Mouse (Mus musculus): Measurements from ENCODE around the gene Ralbp1.

Gene Ralbp1

DNA sequence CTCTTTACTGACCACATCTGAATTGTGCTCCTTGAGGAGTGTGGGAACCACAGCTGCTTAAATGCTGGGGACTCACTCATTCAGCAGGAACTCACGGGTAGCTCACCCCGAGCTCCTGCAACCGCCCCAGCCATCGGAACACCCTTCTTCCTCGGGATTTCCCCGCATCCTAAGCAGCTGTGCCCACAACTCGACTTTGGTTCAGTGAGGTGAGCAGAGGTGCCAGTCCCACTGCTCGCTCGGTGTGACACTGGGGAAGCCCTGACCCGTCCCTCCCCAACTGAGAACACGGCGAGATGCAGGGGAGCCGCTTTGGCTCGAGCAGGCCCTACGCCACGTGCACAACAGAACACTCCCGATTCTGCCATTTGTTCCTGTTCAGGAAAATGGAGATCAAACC, 35.1 kb downstream of the Ralbp1 start:
- DNase-seq (ENCODE audit: low spot score): no peak

DNA sequence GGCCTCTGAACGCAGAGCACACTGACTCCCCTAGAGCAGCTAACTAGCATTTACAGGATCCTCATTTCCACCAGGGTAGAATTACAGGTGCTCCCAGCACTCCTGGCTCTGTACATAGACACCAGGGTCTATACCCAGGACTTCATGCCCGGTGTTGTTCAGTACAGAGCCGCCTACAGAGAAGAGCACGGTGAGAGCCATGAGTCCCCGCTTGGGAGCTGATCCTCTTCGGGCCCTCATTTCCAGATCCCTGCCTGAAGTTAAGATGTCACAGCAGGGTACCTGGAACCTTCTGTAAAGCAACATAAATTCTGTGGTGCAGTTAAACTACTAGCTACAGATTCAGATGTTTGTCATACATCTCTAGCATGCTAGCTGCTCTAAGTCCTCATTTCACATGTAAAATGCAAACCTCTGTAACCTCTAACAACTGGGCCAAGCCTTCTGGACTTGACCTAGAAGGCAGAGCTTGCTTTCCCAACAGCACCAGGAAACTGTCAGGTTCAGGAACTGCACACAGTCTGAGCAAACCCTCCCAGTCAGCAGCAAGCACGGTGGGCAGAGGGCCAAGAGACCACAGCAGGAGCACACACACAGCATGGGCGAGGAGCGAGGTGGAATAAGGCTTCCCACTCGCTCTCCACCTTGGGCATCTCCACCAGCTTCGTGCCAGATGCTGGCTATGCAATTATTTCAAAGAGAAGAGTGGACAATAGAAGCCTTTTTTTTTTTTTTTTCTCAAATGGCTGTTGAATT, 37.7 kb downstream of the Ralbp1 start:
- DNase-seq (ENCODE audit: low spot score): no peak

DNA sequence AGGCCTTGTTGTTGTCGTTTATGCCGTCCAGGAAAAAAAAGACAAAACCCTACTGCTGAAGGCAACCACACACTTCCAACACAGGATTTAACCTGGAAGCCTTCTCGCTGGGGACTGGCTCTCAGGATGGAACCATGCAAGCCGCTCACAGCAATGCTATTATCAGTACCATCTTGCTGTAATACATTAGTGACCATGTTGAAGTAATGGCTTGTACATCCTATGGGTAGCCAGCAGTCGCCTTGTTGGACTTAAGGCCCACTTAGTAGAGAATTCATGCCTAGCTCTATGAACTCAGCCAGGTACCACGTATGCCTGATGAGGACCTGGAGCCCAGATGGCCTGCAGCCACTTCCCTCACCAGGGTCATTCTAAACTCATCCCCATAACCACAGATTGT, 40.2 kb downstream of the Ralbp1 start:
- no peak for DNase-seq (ENCODE audit: low spot score)

DNA sequence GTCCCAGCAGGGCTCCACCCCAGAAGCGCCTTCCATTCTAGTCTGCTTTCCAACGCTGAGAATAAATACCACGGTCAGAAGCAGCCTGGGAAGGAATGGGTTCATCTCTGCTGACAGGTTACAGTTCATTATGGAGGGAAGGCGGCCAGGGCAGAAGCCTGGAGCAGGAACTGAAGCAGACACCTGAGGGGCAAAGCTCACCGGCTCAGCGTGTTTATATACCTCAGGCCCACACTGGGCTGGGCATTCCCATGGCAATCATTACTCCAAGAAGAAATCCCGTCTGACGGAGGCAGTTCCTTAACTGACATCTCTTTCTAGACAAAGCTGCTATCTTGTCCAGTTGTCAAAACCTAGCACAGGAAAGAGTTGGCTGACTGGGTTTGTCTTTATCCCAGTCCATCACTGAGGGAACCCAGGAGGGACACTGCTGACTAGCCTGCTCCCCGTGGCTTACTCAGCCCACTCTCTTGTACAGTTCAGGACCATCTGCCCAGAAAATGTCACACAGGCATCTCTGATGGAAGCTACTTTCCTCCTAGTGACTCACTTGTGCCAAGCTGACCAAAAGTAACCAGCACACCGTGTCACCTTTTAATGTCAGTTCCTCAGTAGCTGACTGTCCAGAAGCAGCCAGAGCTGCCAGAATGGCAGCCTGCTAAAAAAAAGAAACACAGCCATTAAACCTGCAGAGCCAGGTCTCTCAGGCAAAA, 42.8 kb downstream of the Ralbp1 start:
- DNase-seq (ENCODE audit: low spot score): no peak

DNA sequence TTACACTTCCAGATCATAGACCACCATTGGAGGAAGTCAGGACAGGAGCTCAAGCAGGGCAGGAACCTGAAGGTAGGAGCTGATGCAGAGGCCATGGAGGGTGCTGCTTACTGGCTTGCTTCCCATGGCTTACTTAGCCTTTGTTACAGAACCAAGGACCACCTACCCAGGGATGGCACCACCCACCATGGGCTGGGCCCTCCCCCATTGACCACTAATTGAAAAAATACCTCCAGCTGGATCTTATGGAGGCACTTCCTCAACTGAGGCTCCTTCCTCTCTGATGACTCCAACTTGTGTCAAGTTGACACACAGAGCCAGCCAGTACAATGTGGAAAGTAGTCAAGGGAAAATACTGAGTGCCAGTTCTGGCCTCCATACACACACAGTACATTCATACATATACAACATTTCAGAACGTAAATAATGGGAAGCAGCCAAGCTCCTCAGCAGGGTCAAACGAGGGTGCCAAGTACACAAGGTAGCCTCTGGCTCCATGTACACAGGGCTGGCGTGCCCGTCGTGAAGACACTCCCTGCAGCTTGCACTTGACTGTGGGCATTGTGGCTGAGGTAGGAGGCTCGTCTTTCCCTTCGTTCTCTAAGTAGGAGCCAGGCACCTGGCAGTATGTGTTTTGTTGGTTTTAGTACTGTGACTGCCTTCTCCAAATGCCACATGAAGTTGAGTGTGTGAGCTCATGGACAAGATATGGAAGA, 45.9 kb downstream of the Ralbp1 start:
- no peak for DNase-seq (ENCODE audit: low spot score)

DNA sequence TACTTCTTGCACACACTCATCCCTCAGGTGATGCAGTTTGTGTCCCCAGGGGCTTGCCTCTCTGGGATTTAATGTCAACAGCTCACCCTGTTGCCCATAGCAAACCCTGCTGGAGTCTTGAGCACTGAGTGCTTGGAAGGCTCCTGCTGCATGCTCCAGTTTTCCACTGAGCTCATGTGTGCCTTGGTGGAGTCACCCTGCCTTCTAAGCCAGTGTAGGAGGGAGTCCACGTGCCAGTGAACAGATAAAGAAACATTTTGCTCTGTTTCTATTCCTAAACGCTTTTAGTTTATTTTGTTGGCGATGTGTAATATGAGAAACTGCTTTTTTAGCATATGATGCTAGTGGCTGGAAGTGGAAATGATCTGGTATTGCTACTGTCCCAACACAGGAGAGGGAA, 48.9 kb downstream of the Ralbp1 start:
- DNase-seq (ENCODE audit: low spot score): no peak

DNA sequence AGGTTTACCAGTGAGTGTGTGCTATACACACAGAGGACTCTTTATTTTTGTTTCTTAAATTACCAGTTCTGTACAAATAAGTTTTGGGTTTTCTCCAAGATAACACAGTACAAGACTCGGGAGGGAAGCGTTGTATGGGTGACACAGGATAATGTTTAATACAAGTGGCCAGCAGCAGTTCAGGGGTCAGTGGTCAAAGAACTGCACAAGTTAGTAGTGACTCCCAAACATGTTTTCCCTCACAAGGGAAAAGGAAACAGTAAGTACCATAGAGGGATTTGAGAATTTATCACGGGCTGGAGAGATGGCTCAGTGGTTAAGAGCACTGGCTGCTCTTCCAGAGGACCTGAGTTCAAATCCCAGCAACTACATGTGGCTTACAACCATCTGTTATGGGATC, 51.7 kb downstream of the Ralbp1 start:
- DNase-seq (ENCODE audit: low spot score): no peak

DNA sequence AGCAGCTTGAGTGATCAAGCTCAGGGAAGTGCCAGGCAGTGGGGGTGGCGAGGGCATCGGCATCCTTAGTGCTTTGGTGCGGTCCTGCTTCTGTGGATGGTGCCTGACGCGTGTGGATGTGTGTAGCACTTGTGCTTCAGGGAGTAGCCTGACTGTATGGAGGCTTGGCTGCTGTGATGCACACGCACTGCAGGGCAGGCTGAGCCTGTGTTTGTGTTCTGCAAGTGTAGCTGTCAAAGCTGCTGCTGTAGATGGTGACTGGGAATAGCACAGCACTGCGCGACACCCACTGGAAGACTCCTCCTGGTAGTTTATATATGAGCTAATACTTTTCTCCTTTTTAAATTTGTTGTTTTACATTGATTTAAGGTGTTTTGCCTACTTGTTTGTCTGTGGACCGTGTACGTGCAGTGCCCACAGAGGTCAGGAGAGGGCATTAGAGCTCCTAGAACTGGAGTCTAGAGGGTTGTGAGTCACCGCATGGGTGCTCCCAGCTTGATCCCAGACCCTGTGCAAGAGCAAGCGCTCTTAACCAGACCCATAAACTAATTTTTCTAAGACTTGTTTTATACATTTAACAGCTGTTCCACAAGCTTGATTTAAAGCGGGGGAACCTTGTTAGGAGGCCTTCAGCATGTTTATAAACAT, 55.3 kb downstream of the Ralbp1 start:
- DNase-seq (ENCODE audit: low spot score): no peak

DNA sequence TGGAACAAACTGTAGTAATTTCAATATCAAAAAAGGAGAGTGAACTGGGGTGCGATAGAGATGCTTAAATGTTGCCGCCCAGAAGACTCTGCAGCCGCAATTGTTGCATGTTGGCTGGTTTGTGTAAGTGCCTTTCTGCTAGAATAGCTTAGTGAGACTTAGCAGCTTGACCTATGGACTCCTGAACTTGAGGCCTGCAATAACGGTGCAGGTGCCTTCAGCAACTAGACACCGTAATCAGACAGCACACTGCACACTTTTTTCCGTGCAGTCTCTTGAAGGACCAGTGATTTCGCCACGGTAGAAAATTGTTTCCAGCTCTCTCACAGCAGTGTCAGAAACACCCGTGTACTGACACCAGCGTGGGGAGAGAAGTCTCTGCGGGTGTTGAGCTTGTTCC, 56.6 kb downstream of the Ralbp1 start:
- no peak for DNase-seq (ENCODE audit: low spot score)

DNA sequence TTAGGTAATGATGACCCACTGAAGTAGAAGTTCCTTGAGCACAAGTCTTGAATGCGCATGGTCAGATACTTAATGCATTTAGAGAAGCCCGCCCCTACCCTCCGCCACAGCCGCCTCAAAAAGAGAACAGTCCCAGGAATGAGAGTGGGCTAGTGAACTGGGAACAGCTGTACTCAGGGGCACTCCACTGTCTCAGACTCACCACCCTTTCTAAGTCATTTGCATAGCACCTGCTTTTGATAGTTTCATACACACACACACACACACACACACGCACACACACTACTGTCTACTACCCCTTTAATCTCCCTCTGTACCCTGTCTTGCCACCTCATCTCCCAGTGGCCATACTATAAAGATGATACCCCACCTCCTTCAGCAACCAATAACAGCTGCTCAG, 57.7 kb downstream of the Ralbp1 start:
- DNase-seq (ENCODE audit: low spot score): no peak

DNA sequence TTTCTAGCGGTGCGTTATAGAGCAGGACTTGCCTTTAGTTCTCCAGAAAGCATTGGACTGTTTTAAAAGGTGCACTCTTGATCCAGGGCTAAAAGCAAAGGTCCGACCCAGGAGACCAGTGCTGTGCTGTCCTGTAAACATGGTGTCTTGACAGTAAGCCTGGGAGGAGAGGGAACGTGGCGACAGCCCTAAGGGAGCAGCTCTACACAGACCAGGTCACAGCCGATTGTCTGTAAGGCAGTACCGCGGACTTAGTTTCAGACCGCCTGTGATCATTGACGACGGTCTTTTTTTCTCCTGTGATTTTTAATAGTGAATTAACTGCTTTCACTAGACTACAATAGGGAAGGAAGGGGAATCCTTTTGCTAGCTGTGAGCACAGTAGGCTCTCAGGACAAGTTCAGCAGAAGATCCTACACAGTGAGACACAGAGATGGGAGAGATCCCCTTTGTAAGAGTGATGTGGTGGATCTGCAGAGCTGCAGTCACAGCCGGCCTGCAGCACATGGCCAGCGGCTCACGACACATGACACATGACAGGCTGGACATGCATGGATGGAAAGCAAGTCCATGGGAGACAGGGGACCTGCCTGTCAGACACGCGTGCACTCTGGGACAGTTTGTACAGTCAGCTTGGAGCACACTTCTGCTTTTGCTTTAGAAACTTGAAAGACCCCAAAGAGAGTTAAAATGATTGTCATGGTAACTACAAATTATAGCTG, 58.3 kb downstream of the Ralbp1 start:
- DNase-seq (ENCODE audit: low spot score): no peak

DNA sequence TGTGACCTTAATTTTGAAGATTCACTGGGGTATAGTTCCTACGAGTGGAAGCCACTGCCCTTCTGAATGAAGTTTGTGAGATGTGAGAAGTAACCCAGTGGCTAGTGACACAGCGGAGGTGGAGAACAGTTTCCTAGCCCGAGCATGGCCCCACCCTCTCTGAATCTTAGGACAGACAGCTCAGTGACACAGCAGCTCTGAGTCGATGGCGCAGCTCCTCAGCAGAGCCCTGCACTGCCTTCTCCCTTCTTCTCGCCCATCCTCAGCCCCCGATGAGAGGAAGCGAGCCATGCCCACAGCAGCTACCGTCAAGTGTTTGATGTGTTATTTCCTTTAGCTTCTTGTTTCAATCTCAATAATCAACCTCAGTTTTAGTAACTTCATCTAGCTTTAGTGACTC, 59.3 kb downstream of the Ralbp1 start:
- no peak for DNase-seq (ENCODE audit: low spot score)

DNA sequence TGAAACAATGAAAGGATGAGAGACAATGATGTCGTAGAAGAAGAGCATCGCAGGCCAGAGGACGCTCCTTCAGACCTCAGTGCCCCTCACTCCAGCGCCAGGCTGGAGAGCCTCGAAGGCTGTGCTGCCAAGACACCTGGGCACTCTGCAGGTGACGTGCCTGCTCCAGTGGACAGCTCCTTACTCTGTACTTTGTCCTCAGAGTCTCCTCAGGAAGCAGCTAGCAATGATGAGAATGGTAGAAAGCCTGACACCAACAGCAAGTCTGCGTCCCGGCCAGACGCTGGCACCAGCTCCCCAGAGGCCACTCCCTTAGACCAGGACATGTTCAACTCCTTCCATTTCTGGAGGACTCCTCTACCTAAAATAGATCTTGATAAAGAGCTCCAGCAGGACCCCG, 61.4 kb downstream of the Ralbp1 start:
- no peak for DNase-seq (ENCODE audit: low spot score)

DNA sequence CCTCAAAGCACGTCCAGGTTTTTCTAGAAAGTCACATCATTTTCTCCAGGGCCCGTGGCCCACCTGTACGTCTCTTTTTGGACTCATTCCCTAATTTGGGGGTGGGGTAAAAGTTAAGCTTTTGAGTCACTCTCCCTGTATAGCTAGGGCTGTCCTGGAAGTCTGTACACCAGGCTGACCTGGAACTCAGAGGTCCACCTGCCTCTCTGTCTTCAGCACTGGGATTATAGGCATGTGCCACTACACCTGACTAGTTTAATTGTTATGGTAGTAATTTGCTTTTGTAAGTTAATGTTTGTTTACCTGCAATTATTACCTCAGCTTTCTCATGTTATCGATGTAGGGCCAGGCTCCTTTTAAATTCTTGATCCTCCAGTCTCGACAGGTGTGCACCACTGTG, 63.2 kb downstream of the Ralbp1 start:
- no peak for DNase-seq (ENCODE audit: low spot score)

DNA sequence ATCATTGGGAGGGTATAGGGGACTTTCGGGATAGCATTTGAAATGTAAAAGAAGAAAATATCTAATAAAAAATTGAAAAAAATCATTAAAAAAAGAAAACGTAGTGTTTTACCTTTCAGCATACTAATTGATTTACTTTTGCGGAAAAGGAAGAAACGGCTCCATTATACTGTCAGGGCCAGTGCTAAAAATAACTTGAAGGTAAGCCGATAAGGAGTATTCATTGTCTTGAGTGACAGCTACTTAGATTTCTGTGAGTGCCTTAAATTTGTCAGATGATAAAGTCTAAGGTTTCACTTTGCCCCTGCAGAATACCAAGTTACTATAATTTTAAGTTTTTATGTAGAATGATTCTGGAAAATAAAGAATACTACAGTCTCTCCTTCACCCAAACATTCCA, 65.4 kb downstream of the Ralbp1 start:
- no peak for DNase-seq (ENCODE audit: low spot score)

DNA sequence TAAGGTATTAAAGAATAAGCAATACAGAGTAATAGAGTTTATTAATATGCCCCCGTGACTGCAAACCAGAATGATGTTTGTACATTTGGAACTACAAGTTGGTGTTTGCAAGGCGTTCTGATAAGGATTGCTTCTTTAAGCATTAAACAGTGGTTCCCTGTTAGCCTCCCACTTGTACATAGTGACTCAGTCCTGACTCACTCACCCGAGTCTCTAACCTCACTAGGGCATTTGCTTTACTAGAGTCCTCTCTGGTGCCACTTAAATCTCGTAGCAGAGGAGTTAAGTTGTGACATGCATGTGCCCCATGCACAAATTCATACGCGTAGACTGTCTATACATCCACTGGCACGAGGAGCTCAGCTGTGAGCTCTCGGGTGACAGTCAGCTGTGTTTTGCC, 71.8 kb downstream of the Ralbp1 start:
- DNase-seq (ENCODE audit: low spot score): no peak

DNA sequence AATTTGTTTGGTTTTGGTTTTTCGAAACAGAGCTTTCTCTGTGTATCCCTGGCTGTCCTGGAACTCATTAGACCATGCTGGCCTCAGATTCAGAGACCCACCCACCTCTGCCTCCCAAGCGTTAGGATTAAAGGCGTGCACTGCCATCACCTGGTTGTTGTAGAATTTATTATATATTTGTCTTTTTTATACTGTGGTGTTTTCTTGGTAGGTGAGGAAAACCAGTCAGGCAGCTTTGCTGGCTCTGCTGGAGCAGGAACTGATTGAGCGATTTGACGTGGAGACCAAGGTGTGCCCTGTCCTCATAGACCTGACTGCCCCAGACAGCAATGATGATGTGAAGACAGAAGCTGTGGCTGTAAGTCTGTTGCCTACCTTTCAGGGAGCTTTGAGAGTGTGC, 74.6 kb downstream of the Ralbp1 start:
- DNase-seq (ENCODE audit: low spot score): no peak

DNA sequence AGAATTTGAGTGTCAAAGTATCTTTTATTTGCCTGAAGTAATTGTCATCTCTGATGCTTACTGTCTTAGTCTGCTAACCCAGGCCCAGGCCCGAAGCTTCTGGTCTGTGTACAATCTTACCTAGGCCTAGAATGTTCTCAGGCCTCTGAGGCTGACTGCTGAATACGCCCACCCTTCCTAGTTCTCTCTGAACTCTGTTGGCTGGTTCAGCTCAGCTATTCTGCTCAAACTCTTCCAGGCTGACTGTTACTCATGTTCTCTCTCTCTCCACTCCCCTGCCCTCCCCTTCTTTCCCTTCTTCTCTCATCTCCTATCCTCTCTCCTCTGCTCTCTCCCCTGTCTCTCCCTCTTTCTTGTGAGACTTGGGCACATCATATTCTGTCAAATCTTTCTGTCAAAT, 79.2 kb downstream of the Ralbp1 start:
- DNase-seq (ENCODE audit: low spot score): no peak

DNA sequence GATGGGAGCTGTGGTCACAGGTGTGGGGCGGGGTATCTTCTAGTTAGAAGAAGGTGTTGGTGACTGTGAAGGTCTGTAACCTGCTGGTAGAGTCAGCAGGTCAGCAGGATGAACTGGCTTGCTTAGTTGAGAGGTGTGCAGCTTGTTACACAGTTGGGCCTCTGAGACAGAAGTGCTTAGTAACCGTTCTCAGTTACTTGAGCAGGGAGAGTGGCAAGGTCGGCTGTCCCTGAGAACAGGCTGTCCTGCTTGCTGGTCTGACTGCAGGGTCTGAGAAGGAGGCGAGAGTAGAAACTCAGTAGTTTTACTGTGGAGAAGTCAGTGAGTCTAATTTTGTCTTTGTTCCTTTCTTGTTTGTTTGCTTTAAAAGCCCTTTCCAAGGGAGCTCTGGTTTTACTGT, 79.6 kb downstream of the Ralbp1 start:
- no peak for DNase-seq (ENCODE audit: low spot score)

DNA sequence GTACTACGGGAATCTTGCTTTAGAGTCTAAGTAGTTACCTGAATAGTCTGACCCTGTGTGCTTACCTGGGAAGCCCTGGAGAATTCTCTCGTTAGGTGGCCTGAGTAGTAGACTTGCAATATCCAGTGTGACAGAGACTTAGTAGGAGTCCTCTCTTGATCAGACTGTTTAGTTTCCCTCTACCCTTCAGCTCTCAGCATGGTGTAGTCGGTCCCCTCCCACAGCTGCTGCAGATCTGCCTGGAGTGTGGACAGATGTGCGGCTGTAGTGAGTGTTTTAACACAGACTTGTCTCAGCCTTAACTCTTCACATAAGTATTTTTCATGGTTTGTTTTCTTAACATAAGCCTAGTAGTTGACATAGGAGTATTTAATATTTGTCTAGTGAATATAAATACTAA, 83.6 kb downstream of the Ralbp1 start:
- DNase-seq (ENCODE audit: low spot score): no peak

DNA sequence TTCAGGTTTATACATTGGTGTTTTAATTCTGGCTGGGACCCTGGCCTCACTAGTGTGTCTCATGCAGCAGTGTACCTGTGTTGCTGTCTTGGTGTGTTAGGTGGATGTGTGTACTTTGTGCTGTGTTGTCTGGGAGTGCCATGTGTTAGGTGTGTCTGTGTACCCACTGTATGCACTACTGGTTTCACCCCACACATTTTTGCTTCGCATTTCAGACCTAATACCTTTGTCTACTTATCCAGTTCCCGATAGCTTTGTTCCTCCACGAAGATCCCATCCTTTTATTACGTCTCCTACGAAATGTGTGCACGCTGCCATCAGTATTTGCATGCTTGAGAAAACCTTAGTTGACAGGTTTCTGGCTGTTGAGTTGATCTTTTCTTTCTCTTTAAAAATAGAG, 85.1 kb downstream of the Ralbp1 start:
- no peak for DNase-seq (ENCODE audit: low spot score)

DNA sequence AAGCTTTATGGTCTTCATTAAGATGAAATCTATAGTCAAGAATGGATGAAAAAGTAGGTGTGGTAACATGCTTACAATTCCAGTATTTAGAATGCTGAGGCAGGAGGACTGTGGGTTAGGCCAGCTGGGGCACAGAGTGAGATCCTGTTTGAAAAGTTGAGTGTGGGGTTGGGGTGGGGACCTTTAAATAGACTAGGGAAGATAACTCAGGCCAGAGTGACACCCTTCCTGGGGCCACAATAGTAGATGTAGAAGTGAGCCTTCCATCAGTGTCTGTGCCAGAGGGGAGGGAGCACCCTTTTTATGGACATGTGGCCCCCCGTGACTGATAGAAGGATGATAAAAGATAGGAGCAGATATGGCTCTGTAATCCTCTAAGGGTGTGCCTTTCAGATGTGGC, 86.2 kb downstream of the Ralbp1 start:
- no peak for DNase-seq (ENCODE audit: low spot score)

Measured in embryo, embryonic 10 days (tissue).